Mouse (Mus musculus): ENCODE measurements around the gene Gm49776. TPM values are rescaled to one million over a fixed set of nuclear protein-coding genes. Genes with fewer than 3 reads are reported as not detected.
"Not testable (repeated sequence)": the region's sequence is repeated elsewhere in the genome, so short reads cannot be mapped to it uniquely, and the experiment has no call there.

Gene Gm49776
- polyA plus RNA-seq, 1 experiment = not detected

GRCm38 (mm10) chr16:18200062-18200461, 58.1 kb downstream of the Gm49776 start:
- no peak overlapping the region for H3K4me3 ChIP-seq (ENCODE audit: insufficient read depth, low read depth, low read length)
- TF ChIP-seq CTCF (IDR thresholded peaks at IDR 0.05; ENCODE audit: insufficient read depth, low read depth, low read length) = no peak
- no peak for TF ChIP-seq POLR2A (IDR thresholded peaks at IDR 0.05; ENCODE audit: insufficient read depth, low read depth, low read length)
- H3K27ac ChIP-seq (ENCODE audit: insufficient read depth, low read depth, low read length) = no peak overlapping the region
- WGBS = 98% methylated on average over 2 of the region's 2 CpGs
- peaks cover 43% of the 10 kb centered on the region for H3K4me1 ChIP-seq (ENCODE audit: control insufficient read depth, insufficient read depth, low read length)

- TF ChIP-seq CTCF (IDR thresholded peaks at IDR 0.05; ENCODE audit: insufficient read depth, low read depth, low read length) (no peak), POLR2A (IDR thresholded peaks at IDR 0.05; ENCODE audit: insufficient read depth, low read depth, low read length) (no peak)
- H3K4me1 ChIP-seq (ENCODE audit: control insufficient read depth, insufficient read depth, low read length) = peaks cover 52% of the 10 kb centered on the region
- WGBS = 53% methylated on average over 10 of the region's 10 CpGs
Measured at GRCm38 (mm10) chr16:18198365-18199098, 59.6 kb downstream of the Gm49776 start.

GRCm38 (mm10) chr16:18197881-18198280, 60.2 kb downstream of the Gm49776 start:
- 63% methylated on average over 6 of the region's 6 CpGs for WGBS
- no peak for TF ChIP-seq POLR2A (IDR thresholded peaks at IDR 0.05; ENCODE audit: insufficient read depth, low read depth, low read length)
- no peak for TF ChIP-seq CTCF (IDR thresholded peaks at IDR 0.05; ENCODE audit: insufficient read depth, low read depth, low read length)
- Histone ChIP-seq H3K4me3 (ENCODE audit: insufficient read depth, low read depth, low read length) (no peak overlapping the region), H3K27ac (ENCODE audit: insufficient read depth, low read depth, low read length) (no peak overlapping the region), H3K4me1 (ENCODE audit: control insufficient read depth, insufficient read depth, low read length) (peaks cover 49% of the 10 kb centered on the region)

More at GRCm38 (mm10) chr16:18198365-18199098, 59.6 kb downstream of the Gm49776 start:
- no peak overlapping the region for H3K4me3 ChIP-seq (ENCODE audit: insufficient read depth, low read depth, low read length)
- H3K27ac ChIP-seq (ENCODE audit: insufficient read depth, low read depth, low read length) = no peak overlapping the region

- peaks cover 49% of the 10 kb centered on the region for H3K4me1 ChIP-seq (ENCODE audit: control insufficient read depth, insufficient read depth, low read length)
- not testable (repeated sequence) for H3K4me3 ChIP-seq (ENCODE audit: insufficient read depth, low read depth, low read length); H3K27ac ChIP-seq (ENCODE audit: insufficient read depth, low read depth, low read length)
- WGBS = 17% methylated on average over 3 of the region's 3 CpGs
Measured at GRCm38 (mm10) chr16:18195561-18195960, 62.6 kb downstream of the Gm49776 start.

Other genes with a start within 250 kb of the Gm49776 start
- not detected in 2 replicates for gene Dgcr6, start 205.5 kb downstream of the Gm49776 start, polyA plus RNA-seq (2012; ENCODE audit: insufficient read depth, insufficient read length, low replicate concordance, missing spikeins)
- gene Prodh, start 168.1 kb downstream of the Gm49776 start, polyA plus RNA-seq (2012; ENCODE audit: insufficient read depth, insufficient read length, low replicate concordance, missing spikeins) = not detected in 2 replicates
- gene Rtn4r, start 130.7 kb downstream of the Gm49776 start, polyA plus RNA-seq (2012; ENCODE audit: insufficient read depth, insufficient read length, low replicate concordance, missing spikeins) = not detected in 2 replicates
- not detected in 2 replicates for gene Ccdc188, start 40.4 kb downstream of the Gm49776 start, polyA plus RNA-seq (2012; ENCODE audit: insufficient read depth, insufficient read length, low replicate concordance, missing spikeins)
- gene Zdhhc8, start 23.2 kb downstream of the Gm49776 start, polyA plus RNA-seq (2012; ENCODE audit: insufficient read depth, insufficient read length, low replicate concordance, missing spikeins) = not detected in 2 replicates
- gene Trmt2a, start 9.6 kb downstream of the Gm49776 start, polyA plus RNA-seq (2012; ENCODE audit: insufficient read depth, insufficient read length, low replicate concordance, missing spikeins) = not detected in 2 replicates
- not detected in 2 replicates for gene Ranbp1, start 9.6 kb downstream of the Gm49776 start, polyA plus RNA-seq (2012; ENCODE audit: insufficient read depth, insufficient read length, low replicate concordance, missing spikeins)
- not detected in 2 replicates for gene Dgcr8, start 30.9 kb upstream of the Gm49776 start, polyA plus RNA-seq (2012; ENCODE audit: insufficient read depth, insufficient read length, low replicate concordance, missing spikeins)
- not detected in 2 replicates for gene Tango2, start 89.8 kb upstream of the Gm49776 start, polyA plus RNA-seq (2012; ENCODE audit: insufficient read depth, insufficient read length, low replicate concordance, missing spikeins)
- 956 TPM in 1 of 2 replicates, not detected in the other for gene Arvcf, start 89.9 kb upstream of the Gm49776 start, polyA plus RNA-seq (2012; ENCODE audit: insufficient read depth, insufficient read length, low replicate concordance, missing spikeins)
- gene Txnrd2, start 168.1 kb upstream of the Gm49776 start, polyA plus RNA-seq (2012; ENCODE audit: insufficient read depth, insufficient read length, low replicate concordance, missing spikeins) = not detected in 2 replicates
- gene Comt, start 168.5 kb upstream of the Gm49776 start, polyA plus RNA-seq (2012; ENCODE audit: insufficient read depth, insufficient read length, low replicate concordance, missing spikeins) = not detected in 2 replicates
- gene Gnb1l, start 240.4 kb upstream of the Gm49776 start, polyA plus RNA-seq (2012; ENCODE audit: insufficient read depth, insufficient read length, low replicate concordance, missing spikeins) = not detected in 2 replicates
- gene Rtl10, start 240.6 kb upstream of the Gm49776 start, polyA plus RNA-seq (2012; ENCODE audit: insufficient read depth, insufficient read length, low replicate concordance, missing spikeins) = not detected in 2 replicates